Mouse (Mus musculus) adrenal gland, adult 18-20 months (tissue): ENCODE measurements around the gene Spats2. TPM values are rescaled to one million over a fixed set of nuclear protein-coding genes. Genes with fewer than 3 reads are reported as not detected.

ENCODE experiments used
- DNase-seq, 2 experiments: peaks; one replicate each; pipeline ENCODE4 v3.0.0; 2021 to 2022; ENCODE audit warnings: low spot score in 2 of 2
- total RNA-seq, 2 experiments: library from RNA; stranded (reverse); gene quantifications; 1 replicate in 1 of 2; 2 replicates in 1 of 2; pipeline ENCODE4 v1.2.3; 2021

Spats2 gene
- total RNA-seq, 2 experiments from 2014 or later: 10.4 to 10.6 TPM

- peak in 1 of 2 experiments; percentile 43 for DNase-seq
These were observed 28.8 kb upstream of the Spats2 start for GRCm38 (mm10) chr15:99096831-99097500.

GRCm38 (mm10) chr15:99097840-99098492 lies 27.8 kb upstream of the Spats2 start:
- DNase-seq: no peak

- DNase-seq: no peak
These were observed 27.2 kb upstream of the Spats2 start for GRCm38 (mm10) chr15:99098493-99098861.

- DNase-seq: peak; percentile 42 to 61
These were observed 26.6 kb upstream of the Spats2 start for GRCm38 (mm10) chr15:99099139-99099556.

- DNase-seq: no peak
These were observed 25.7 kb upstream of the Spats2 start for GRCm38 (mm10) chr15:99099984-99100383.

- DNase-seq: no peak
These were observed 20.5 kb upstream of the Spats2 start for GRCm38 (mm10) chr15:99105238-99105637.

- no peak for DNase-seq
These were observed 17.9 kb upstream of the Spats2 start for GRCm38 (mm10) chr15:99107866-99108265.

- DNase-seq: no peak
These were observed 14.6 kb upstream of the Spats2 start for GRCm38 (mm10) chr15:99111139-99111538.

GRCm38 (mm10) chr15:99111809-99112208 lies 13.9 kb upstream of the Spats2 start:
- no peak for DNase-seq

GRCm38 (mm10) chr15:99112843-99113395 lies 12.8 kb upstream of the Spats2 start:
- DNase-seq: no peak

- no peak for DNase-seq
These were observed 12.2 kb upstream of the Spats2 start for GRCm38 (mm10) chr15:99113396-99113975.

GRCm38 (mm10) chr15:99114312-99115064 lies 11.2 kb upstream of the Spats2 start:
- DNase-seq: no peak

GRCm38 (mm10) chr15:99115065-99115423 lies 10.7 kb upstream of the Spats2 start:
- DNase-seq: no peak

- no peak for DNase-seq
These were observed 9.2 kb upstream of the Spats2 start for GRCm38 (mm10) chr15:99116539-99116938.

- no peak for DNase-seq
These were observed 4.9 kb upstream of the Spats2 start for GRCm38 (mm10) chr15:99120814-99121213.

- DNase-seq: no peak
These were observed 3.1 kb upstream of the Spats2 start for GRCm38 (mm10) chr15:99122642-99123041.

- peak; percentile 83 to 87 for DNase-seq
These were observed 532 bp downstream of the Spats2 start for GRCm38 (mm10) chr15:99126081-99126815.

GRCm38 (mm10) chr15:99126816-99127365 lies 1.2 kb downstream of the Spats2 start:
- DNase-seq: no peak

- DNase-seq: no peak
These were observed 2.3 kb downstream of the Spats2 start for GRCm38 (mm10) chr15:99127851-99128522.

GRCm38 (mm10) chr15:99129441-99129840 lies 3.7 kb downstream of the Spats2 start:
- DNase-seq: no peak
